Mouse (Mus musculus) heart, adult 2 months (tissue): ENCODE data around the gene Zfp827.

Experiments used
- CTCF ChIP-seq: fragments of 200-600 bp; IDR thresholded peaks from 2 replicates; pipeline ENCODE4 v1.8.1; 2022; ENCODE audit warnings: antibody characterized with exemption, mild to moderate bottlenecking, moderate library complexity
- POLR2A ChIP-seq: fragments of 200-500 bp; IDR thresholded peaks from 2 replicates; pipeline ENCODE4 v1.6.1; 2011; ENCODE audit warnings: mild to moderate bottlenecking, low read depth, low read length, control low read depth; ENCODE audit not compliant: insufficient read depth

DNA sequence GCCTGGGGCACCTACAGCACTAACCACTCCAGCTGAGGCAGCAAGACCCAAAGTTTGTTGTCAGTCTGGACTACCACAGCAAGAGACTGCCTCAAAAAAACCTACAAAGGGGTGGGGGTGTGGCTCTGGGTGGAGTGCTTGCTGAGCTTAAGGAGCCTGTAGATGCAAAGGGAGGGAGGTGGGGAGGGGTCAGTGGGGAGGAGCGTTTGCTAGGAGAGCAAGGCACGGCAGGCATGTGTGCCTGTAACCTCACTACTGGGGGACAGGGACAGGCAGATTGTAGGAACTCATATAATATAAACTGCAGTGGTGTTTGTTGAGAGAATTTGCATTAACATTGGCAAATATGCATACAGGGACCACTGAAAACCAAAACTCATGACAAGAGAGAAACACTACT is 130.1 kb downstream of the Zfp827 start:
- no peak for TF ChIP-seq CTCF
- no peak for TF ChIP-seq POLR2A
